Mouse (Mus musculus): ENCODE measurements around the gene Kcnab1. TPM values are rescaled to one million over a fixed set of nuclear protein-coding genes. Genes with fewer than 3 reads are reported as not detected.

Kcnab1 gene
- polyA plus RNA-seq, 1 experiment from 2014 or later = 11.4 TPM

GRCm38 (mm10) chr3:65319248-65320008 lies 210.2 kb downstream of the Kcnab1 start:
- H3K4me3 ChIP-seq (replicated peaks; ENCODE audit: low read length) = no peak overlapping the region
- no peaks in the 10 kb centered on the region for H3K9me3 ChIP-seq (ENCODE audit: control insufficient read depth, low read length)
- H3K4me1 ChIP-seq (replicated peaks; ENCODE audit: control insufficient read depth, insufficient read depth, low read length) = no peaks in the 10 kb centered on the region
- WGBS = 71% methylated on average over 7 of the region's 7 CpGs
- peak; percentile 46 for DNase-seq (ENCODE audit: low spot score)
- ATAC-seq (ENCODE audit: low FRiP score) = no peak
- H3K27ac ChIP-seq = no peak overlapping the region
- H3K9ac ChIP-seq = no peak overlapping the region
- H3K36me3 ChIP-seq (replicated peaks; ENCODE audit: control insufficient read depth, insufficient read depth) = no peaks in the 10 kb centered on the region
- H3K27me3 ChIP-seq (ENCODE audit: control insufficient read depth, insufficient read depth, low read length) = no peaks in the 10 kb centered on the region
- no peak overlapping the region for H3K4me2 ChIP-seq (replicated peaks)

DNA sequence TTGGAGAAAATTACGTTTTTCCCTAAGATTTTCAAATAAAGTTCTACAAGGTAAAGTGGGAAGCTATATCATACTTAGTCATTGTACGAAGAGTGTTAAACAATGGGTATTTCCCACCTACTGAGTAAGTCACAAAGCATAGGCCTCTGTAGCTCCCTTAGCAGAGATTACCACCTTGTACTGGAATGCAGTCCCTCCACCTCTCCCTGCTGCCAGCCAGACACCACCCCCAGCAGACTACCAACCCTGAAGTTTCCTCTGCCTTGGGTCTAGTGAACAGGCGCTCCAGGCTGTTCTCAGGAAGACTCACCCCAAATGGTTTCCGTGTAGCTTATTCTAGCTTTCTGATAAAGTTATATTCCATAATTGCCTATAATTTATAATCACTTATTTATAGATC lies 211.8 kb downstream of the Kcnab1 start:
- DNase-seq (ENCODE audit: low spot score) = no peak
- 88% methylated on average over 4 of the region's 4 CpGs for WGBS
- no peak overlapping the region for H3K4me3 ChIP-seq (replicated peaks; ENCODE audit: low read length)
- no peak overlapping the region for H3K9ac ChIP-seq
- H3K27ac ChIP-seq = no peak overlapping the region
- H3K4me1 ChIP-seq (replicated peaks; ENCODE audit: control insufficient read depth, insufficient read depth, low read length) = no peaks in the 10 kb centered on the region
- ATAC-seq (ENCODE audit: low FRiP score) = no peak
- H3K27me3 ChIP-seq (ENCODE audit: control insufficient read depth, insufficient read depth, low read length) = no peaks in the 10 kb centered on the region
- no peaks in the 10 kb centered on the region for H3K9me3 ChIP-seq (ENCODE audit: control insufficient read depth, low read length)
- no peak overlapping the region for H3K4me2 ChIP-seq (replicated peaks)
- H3K36me3 ChIP-seq (replicated peaks; ENCODE audit: control insufficient read depth, insufficient read depth) = no peaks in the 10 kb centered on the region

DNA sequence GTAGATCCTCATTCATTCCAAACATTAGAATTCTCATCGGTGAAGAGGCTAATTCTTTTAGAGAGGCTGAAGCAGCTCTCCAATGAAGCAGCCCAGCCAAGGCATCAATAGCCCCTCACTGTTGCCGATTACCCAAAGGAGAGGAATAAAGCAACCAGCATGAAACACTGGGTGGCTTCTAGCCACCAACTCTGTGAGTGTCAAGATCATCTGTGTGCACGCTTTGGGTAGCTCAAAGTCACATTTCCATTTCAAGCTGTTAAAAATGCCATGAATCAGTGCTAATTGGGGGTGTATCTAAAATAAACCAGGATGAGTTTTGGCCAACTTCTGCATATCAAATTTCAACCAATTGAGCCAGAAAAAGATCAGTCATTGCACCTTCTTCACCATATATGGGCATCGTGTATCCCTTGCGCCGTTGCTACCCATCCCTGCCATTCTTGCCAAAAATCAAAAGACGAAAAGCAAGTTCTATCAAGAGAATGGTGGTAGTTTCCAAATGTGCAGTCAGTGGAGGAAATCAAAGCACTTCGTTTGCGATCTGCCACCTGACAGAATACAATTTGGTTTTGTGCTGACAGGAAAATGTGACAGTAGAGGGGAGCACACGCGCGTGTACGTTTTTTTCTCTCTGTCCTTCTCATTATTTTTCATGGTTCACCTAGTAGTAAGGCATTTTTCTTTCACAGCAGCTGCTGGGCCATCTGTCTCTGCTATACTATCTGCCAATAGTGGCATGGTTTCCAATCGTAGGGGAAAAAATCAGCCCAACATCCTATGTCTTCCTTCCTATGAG lies 213.0 kb downstream of the Kcnab1 start:
- ATAC-seq (ENCODE audit: low FRiP score) (no peak; the same call in 1 of the 2 replicates), DNase-seq (ENCODE audit: low spot score) (peak; percentile 34)
- no peaks in the 10 kb centered on the region for H3K36me3 ChIP-seq (replicated peaks; ENCODE audit: control insufficient read depth, insufficient read depth)
- no peak overlapping the region for H3K27ac ChIP-seq
- H3K4me3 ChIP-seq (replicated peaks; ENCODE audit: low read length) = no peak overlapping the region
- H3K9ac ChIP-seq = no peak overlapping the region
- H3K4me2 ChIP-seq (replicated peaks) = no peak overlapping the region
- WGBS = 78% methylated on average over 14 of the region's 14 CpGs
- H3K4me1 ChIP-seq (replicated peaks; ENCODE audit: control insufficient read depth, insufficient read depth, low read length) = no peaks in the 10 kb centered on the region
- H3K9me3 ChIP-seq (ENCODE audit: control insufficient read depth, low read length) = no peaks in the 10 kb centered on the region
- no peaks in the 10 kb centered on the region for H3K27me3 ChIP-seq (ENCODE audit: control insufficient read depth, insufficient read depth, low read length)

DNA sequence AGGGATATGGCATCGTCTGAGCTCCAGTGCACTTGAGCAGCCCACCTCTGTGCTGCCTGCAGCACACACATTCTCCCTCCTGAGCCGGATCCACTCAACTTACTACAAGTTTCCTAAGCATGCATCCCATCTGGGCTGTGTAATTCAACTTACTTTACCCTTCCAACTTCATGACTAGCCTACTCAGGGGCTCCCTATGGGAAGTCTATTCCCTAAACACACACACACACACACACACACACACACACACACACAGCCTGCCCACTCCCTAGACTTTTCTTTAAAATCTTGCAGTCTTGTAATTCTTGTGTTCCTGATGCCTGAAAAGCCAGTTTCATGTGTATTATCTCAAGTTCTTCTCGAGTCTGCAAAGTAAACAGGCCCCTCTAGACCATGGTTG lies 216.1 kb downstream of the Kcnab1 start:
- Histone ChIP-seq H3K9ac (no peak overlapping the region), H3K27me3 (ENCODE audit: control insufficient read depth, insufficient read depth, low read length) (no peaks in the 10 kb centered on the region), H3K36me3 (replicated peaks; ENCODE audit: control insufficient read depth, insufficient read depth) (no peaks in the 10 kb centered on the region)

DNA sequence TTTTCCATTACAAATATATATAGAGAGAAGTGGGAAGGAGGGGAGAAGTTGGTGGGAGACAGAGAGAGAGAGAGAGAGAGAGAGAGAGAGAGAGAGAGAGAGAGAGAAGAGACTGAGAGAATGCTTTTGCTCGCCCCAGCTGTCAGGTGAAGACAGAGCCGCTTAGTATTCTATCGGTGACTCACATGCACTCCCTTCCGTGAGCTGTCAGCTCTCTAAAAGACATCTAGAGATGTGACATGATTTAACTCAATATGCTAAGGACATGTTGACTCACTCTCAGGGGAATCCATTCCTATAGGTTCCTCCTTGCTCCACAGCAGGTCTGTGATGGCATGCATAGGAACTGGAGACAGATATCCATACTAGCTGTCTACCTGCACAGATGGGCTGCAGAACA lies 219.6 kb downstream of the Kcnab1 start:
- Histone ChIP-seq H3K36me3 (replicated peaks; ENCODE audit: control insufficient read depth, insufficient read depth) (no peaks in the 10 kb centered on the region), H3K4me2 (replicated peaks) (no peak overlapping the region), H3K27me3 (ENCODE audit: control insufficient read depth, insufficient read depth, low read length) (no peaks in the 10 kb centered on the region), H3K4me3 (replicated peaks; ENCODE audit: low read length) (no peak overlapping the region), H3K4me1 (replicated peaks; ENCODE audit: control insufficient read depth, insufficient read depth, low read length) (no peaks in the 10 kb centered on the region), H3K9ac (no peak overlapping the region), H3K9me3 (ENCODE audit: control insufficient read depth, low read length) (no peaks in the 10 kb centered on the region), H3K27ac (no peak overlapping the region)
- DNase-seq (ENCODE audit: low spot score) (no peak), ATAC-seq (ENCODE audit: low FRiP score) (no peak)
- 71% methylated on average over 4 of the region's 4 CpGs for WGBS

More for the DNA sequence above, 216.1 kb downstream of the Kcnab1 start:
- no peaks in the 10 kb centered on the region for H3K4me1 ChIP-seq (replicated peaks; ENCODE audit: control insufficient read depth, insufficient read depth, low read length)
- DNase-seq (ENCODE audit: low spot score) (no peak), ATAC-seq (ENCODE audit: low FRiP score) (no peak)
- WGBS = 73% methylated on average over 3 of the region's 3 CpGs
- H3K27ac ChIP-seq = no peak overlapping the region
- H3K4me3 ChIP-seq (replicated peaks; ENCODE audit: low read length) = no peak overlapping the region
- H3K9me3 ChIP-seq (ENCODE audit: control insufficient read depth, low read length) = no peaks in the 10 kb centered on the region
- no peak overlapping the region for H3K4me2 ChIP-seq (replicated peaks)

- no peaks in the 10 kb centered on the region for H3K36me3 ChIP-seq (replicated peaks; ENCODE audit: control insufficient read depth, insufficient read depth)
- no peaks in the 10 kb centered on the region for H3K4me1 ChIP-seq (replicated peaks; ENCODE audit: control insufficient read depth, insufficient read depth, low read length)
- DNase-seq (ENCODE audit: low spot score) = no peak
- H3K4me3 ChIP-seq (replicated peaks; ENCODE audit: low read length) = no peak overlapping the region
- H3K9me3 ChIP-seq (ENCODE audit: control insufficient read depth, low read length) = no peaks in the 10 kb centered on the region
- H3K4me2 ChIP-seq (replicated peaks) = no peak overlapping the region
- no peak overlapping the region for H3K9ac ChIP-seq
- H3K27ac ChIP-seq = no peak overlapping the region
- H3K27me3 ChIP-seq (ENCODE audit: control insufficient read depth, insufficient read depth, low read length) = no peaks in the 10 kb centered on the region
- ATAC-seq (ENCODE audit: low FRiP score) = no peak
- 86% methylated on average over 10 of the region's 10 CpGs for WGBS
These were observed 228.8 kb downstream of the Kcnab1 start for GRCm38 (mm10) chr3:65337835-65338464.

- Histone ChIP-seq H3K9me3 (ENCODE audit: control insufficient read depth, low read length) (no peaks in the 10 kb centered on the region), H3K4me3 (replicated peaks; ENCODE audit: low read length) (no peak overlapping the region), H3K27me3 (ENCODE audit: control insufficient read depth, insufficient read depth, low read length) (no peaks in the 10 kb centered on the region), H3K4me1 (replicated peaks; ENCODE audit: control insufficient read depth, insufficient read depth, low read length) (no peaks in the 10 kb centered on the region), H3K36me3 (replicated peaks; ENCODE audit: control insufficient read depth, insufficient read depth) (no peaks in the 10 kb centered on the region), H3K27ac (no peak overlapping the region), H3K4me2 (replicated peaks) (no peak overlapping the region), H3K9ac (no peak overlapping the region)
- no peak for ATAC-seq (ENCODE audit: low FRiP score)
- no peak for DNase-seq (ENCODE audit: low spot score)
- WGBS = 67% methylated on average over 5 of the region's 5 CpGs
These were observed 231.2 kb downstream of the Kcnab1 start for GRCm38 (mm10) chr3:65340173-65340951.

GRCm38 (mm10) chr3:65346176-65346575 lies 237.0 kb downstream of the Kcnab1 start:
- Histone ChIP-seq H3K27ac (no peak overlapping the region), H3K4me3 (replicated peaks; ENCODE audit: low read length) (no peak overlapping the region), H3K36me3 (replicated peaks; ENCODE audit: control insufficient read depth, insufficient read depth) (no peaks in the 10 kb centered on the region), H3K9me3 (ENCODE audit: control insufficient read depth, low read length) (no peaks in the 10 kb centered on the region), H3K4me2 (replicated peaks) (no peak overlapping the region), H3K9ac (no peak overlapping the region), H3K4me1 (replicated peaks; ENCODE audit: control insufficient read depth, insufficient read depth, low read length) (no peaks in the 10 kb centered on the region), H3K27me3 (ENCODE audit: control insufficient read depth, insufficient read depth, low read length) (no peaks in the 10 kb centered on the region)
- 86% methylated on average over 1 of the region's 1 CpGs for WGBS
- DNase-seq (ENCODE audit: low spot score) (no peak), ATAC-seq (ENCODE audit: low FRiP score) (no peak)
